13 mouse cellular contexts compared by ENCODE assay signal in the genomic region with DNA sequence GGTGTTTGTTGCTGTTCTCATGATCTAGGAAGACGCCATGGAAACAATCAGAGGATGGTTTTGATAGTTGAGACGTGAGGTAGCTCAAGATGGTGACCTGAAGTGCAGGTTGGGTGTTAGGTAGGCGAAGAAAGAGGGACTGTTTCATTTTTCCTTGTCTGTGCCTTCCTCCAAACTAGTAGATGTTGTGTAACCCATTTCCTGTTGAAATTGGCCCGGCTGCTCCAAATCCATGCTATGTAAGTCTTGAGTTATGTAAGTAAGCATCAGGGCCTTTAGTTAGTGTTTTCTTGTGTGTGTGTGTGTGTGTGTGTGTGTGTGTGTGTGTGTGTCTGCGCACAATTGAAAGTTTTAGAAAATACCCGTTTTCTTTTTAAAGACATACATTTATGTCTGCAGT. TPM values are rescaled to one million over a fixed set of nuclear protein-coding genes. Genes with fewer than 3 reads are reported as not detected.
DNase-seq lines count a peak whose midpoint lies in the region; ATAC-seq lines count a peak whose summit lies in the region.
"Had no signal": no experiment of that assay in that cellular context is flagged by ENCODE, and none has a peak within 500 bp of the region (broad histone marks: within the 10 kb centered on the region; RNA-seq: fewer than 3 reads in every experiment).

No protein-coding gene starts in this region.

- H3K4me2 ChIP-seq in heart, embryonic 11.5 days, result no peak overlapping the region
- H3K4me2 ChIP-seq in lung, embryonic 15.5 days, result no peak overlapping the region
- H3K4me2 ChIP-seq in lung, embryonic 16.5 days (ENCODE audit: low read depth, low read length), result no peak overlapping the region
- H3K4me2 ChIP-seq: liver, embryonic 13.5 days had no signal

- no peaks in the 10 kb centered on the region for H3K27me3 ChIP-seq in heart, embryonic 11.5 days (ENCODE audit: control insufficient read depth, insufficient read depth, low read length)
- H3K27me3 ChIP-seq in lung, embryonic 15.5 days, result no peaks in the 10 kb centered on the region
- no peaks in the 10 kb centered on the region for H3K27me3 ChIP-seq in lung, embryonic 16.5 days (ENCODE audit: control insufficient read depth, insufficient read depth, low read depth, low read length)
- H3K27me3 ChIP-seq: CH12.LX; liver, embryonic 13.5 days had no signal

- H3K9ac ChIP-seq in heart, embryonic 11.5 days (ENCODE audit: low read depth, low read length), result no peak overlapping the region
- no peak overlapping the region for H3K9ac ChIP-seq in lung, embryonic 15.5 days
- H3K9ac ChIP-seq in lung, embryonic 16.5 days (ENCODE audit: low read length), result no peak overlapping the region
- H3K9ac ChIP-seq: liver, embryonic 13.5 days had no signal

- H3K36me3 ChIP-seq in heart, embryonic 11.5 days (ENCODE audit: control insufficient read depth, insufficient read depth, low read length), result peaks cover 8% of the 10 kb centered on the region; the same call in 1 of the 2 replicates
- H3K36me3 ChIP-seq in lung, embryonic 15.5 days, result peaks cover 29% of the 10 kb centered on the region
- H3K36me3 ChIP-seq in lung, embryonic 16.5 days (ENCODE audit: control insufficient read depth, insufficient read depth, low read length), result peaks cover 23% of the 10 kb centered on the region

- no peak overlapping the region for H3K4me3 ChIP-seq in heart, embryonic 11.5 days (ENCODE audit: low read depth, low read length)
- no peak overlapping the region for H3K4me3 ChIP-seq in lung, embryonic 15.5 days
- no peak overlapping the region for H3K4me3 ChIP-seq in lung, embryonic 16.5 days (ENCODE audit: low read length)
- H3K4me3 ChIP-seq: liver, embryonic 13.5 days had no signal

- 89% methylated on average over 6 of the region's 6 CpGs for WGBS in heart, embryonic 11.5 days (ENCODE audit: insufficient replicate concordance)
- 73% methylated on average over 6 of the region's 6 CpGs for WGBS in lung, embryonic 15.5 days
- 72% methylated on average over 6 of the region's 6 CpGs for WGBS in lung, embryonic 16.5 days

- DNase-seq in heart, adult 9 months (ENCODE audit: low spot score in 2 of 2), result peak; percentile 44 to 60
- no peak for DNase-seq in lung, postnatal 14 days
- no peak for DNase-seq in urinary bladder, postnatal 10 days (ENCODE audit: low spot score)
- DNase-seq in Muller cell, postnatal 12 days (ENCODE audit: inconsistent ontology term), result no peak
- no peak for DNase-seq in retina, embryonic 14.5 days (ENCODE audit: low spot score)
- DNase-seq: cerebellum, adult 8-10 months; liver, embryonic 13.5 days; thymus, adult 2 months had no signal

- H3K9me3 ChIP-seq in heart, embryonic 11.5 days (replicated peaks; ENCODE audit: control insufficient read depth, low read length), result no peaks in the 10 kb centered on the region
- H3K9me3 ChIP-seq in lung, embryonic 15.5 days, result no peaks in the 10 kb centered on the region
- H3K9me3 ChIP-seq in lung, embryonic 16.5 days (ENCODE audit: control insufficient read depth, low read length), result no peaks in the 10 kb centered on the region
- H3K9me3 ChIP-seq: liver, embryonic 13.5 days had no signal

- no peak overlapping the region for H3K27ac ChIP-seq in heart, embryonic 11.5 days (ENCODE audit: low read depth, low read length)
- 0 out of 2 replicates have a peak overlapping the region, but pooled peaks have one; percentile 41 for H3K27ac ChIP-seq in lung, embryonic 15.5 days
- H3K27ac ChIP-seq in lung, embryonic 16.5 days (ENCODE audit: low read length), result peak overlapping the region; percentile 66
- H3K27ac ChIP-seq: liver, embryonic 13.5 days had no signal

- peaks cover 19% of the 10 kb centered on the region for H3K4me1 ChIP-seq in heart, embryonic 11.5 days (ENCODE audit: control insufficient read depth, insufficient read depth, low read length)
- H3K4me1 ChIP-seq in lung, embryonic 15.5 days, result peaks cover 24% of the 10 kb centered on the region
- H3K4me1 ChIP-seq in lung, embryonic 16.5 days (replicated peaks; ENCODE audit: control insufficient read depth, insufficient read depth, low read length), result peaks cover 25% of the 10 kb centered on the region

- ATAC-seq in heart, embryonic 11.5 days (replicated peaks; ENCODE audit: insufficient number of reproducible peaks, low FRiP score, low TSS enrichment), result no peak
- no peak for ATAC-seq in lung, embryonic 15.5 days (ENCODE audit: borderline replicate concordance, extremely low read depth, low FRiP score, low TSS enrichment)
- peak; percentile 60; the same call in 1 of the 2 replicates for ATAC-seq in lung, embryonic 16.5 days (ENCODE audit: low read depth)
- ATAC-seq: intestine, postnatal 0 days had no signal

RNA-seq across cellular contexts. Expression of a gene that starts 14.5 kb away (rescaled TPM):
- 254 and 271 TPM in 2 replicates for polyA plus RNA-seq in heart, embryonic 11.5 days (2014; fragmentation: Nextera tagmentation; extraction: Ambion mirVana)
- 329 and 333 TPM in 2 replicates for polyA plus RNA-seq in lung, embryonic 15.5 days (2015; fragmentation: Nextera tagmentation; extraction: Ambion mirVana)
- 294 and 308 TPM in 2 replicates for polyA plus RNA-seq in lung, embryonic 16.5 days (2015; fragmentation: Nextera tagmentation; extraction: Ambion mirVana)

RNA-seq across cellular contexts. Expression of a gene that starts 16.0 kb away (rescaled TPM):
- polyA plus RNA-seq in heart, embryonic 11.5 days (2014; fragmentation: Nextera tagmentation; extraction: Ambion mirVana), result 0.61 and 0.66 TPM in 2 replicates
- polyA plus RNA-seq in lung, embryonic 15.5 days (2015; fragmentation: Nextera tagmentation; extraction: Ambion mirVana), result 1.2 TPM in 2 replicates
- 0.74 and 0.77 TPM in 2 replicates for polyA plus RNA-seq in lung, embryonic 16.5 days (2015; fragmentation: Nextera tagmentation; extraction: Ambion mirVana)

Comparison
In these comparisons a context has a peak if more than half of its experiments do, and no peak if none do; other contexts are left out.
1. DNase-seq: peak in heart, adult 9 months (2 of 2); none in lung, postnatal 14 days (single experiment), urinary bladder, postnatal 10 days (single experiment), Muller cell, postnatal 12 days (single experiment) and retina, embryonic 14.5 days (single experiment).